Mouse (Mus musculus) gastrocnemius, postnatal 36 days (tissue): ENCODE measurements around the gene Agps. TPM values are rescaled to one million over a fixed set of nuclear protein-coding genes. Genes with fewer than 3 reads are reported as not detected.
A peak's percentile ranks its signal among the peaks of the same experiment; 100 is the strongest.

Experiments used
- DNase-seq, 2 experiments: peaks; one replicate each; pipeline ENCODE4 v3.0.0; 2022
- intact Hi-C: fragments of 180-260 bp; cut with DNase I; formaldehyde crosslinking; loops from one replicate; pipeline ENCODE4 v1.15.1; 2025
- total RNA-seq, 2 experiments: library from RNA; stranded (reverse); gene quantifications; 2 replicates each; pipeline ENCODE4 v1.2.3; 2021

Agps gene
- total RNA-seq, 2 experiments from 2014 or later, result 21.6 to 24.0 TPM

DNA sequence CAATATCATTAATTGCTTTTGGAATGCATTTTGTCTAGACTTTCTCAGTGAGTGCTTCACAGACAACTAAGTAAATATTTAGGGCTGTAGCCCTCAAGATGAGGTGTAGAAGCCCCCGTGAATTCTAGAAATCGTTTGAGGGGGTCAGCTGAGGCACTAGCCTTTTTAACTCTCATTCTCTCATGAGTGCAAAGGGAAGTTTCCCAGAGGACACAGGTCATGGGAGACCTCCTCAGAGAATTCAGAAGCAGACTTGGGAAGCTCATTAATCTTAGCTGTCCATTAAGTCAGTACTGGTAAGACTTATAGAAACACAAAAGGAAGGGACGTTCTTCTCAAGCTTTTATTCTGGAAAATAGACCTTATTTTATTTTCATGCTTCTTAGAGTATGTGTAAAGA, 7.1 kb upstream of the Agps start:
- DNase-seq, result no peak
- intact Hi-C loops, result no loop called here

DNA sequence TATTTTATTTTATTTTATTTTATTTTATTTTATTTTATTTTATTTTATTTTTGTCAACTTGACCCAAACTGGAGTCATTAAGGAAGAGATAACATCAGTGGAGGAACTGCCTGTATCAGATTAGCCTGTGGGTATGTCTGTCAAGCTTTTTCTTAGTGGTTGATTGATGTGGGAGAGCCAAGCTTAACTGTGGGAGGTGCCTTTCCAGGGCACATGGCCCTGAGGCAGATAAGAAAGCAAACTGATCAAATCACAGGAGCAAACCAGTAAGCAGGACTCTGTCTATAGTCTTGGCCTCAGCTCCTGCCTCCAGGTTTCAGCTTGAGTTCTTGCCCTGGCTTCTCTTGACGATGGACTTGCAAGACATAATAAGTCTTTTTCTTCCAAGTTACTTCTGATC, 6.4 kb upstream of the Agps start:
- no peak for DNase-seq
- intact Hi-C loops, result no loop called here

DNA sequence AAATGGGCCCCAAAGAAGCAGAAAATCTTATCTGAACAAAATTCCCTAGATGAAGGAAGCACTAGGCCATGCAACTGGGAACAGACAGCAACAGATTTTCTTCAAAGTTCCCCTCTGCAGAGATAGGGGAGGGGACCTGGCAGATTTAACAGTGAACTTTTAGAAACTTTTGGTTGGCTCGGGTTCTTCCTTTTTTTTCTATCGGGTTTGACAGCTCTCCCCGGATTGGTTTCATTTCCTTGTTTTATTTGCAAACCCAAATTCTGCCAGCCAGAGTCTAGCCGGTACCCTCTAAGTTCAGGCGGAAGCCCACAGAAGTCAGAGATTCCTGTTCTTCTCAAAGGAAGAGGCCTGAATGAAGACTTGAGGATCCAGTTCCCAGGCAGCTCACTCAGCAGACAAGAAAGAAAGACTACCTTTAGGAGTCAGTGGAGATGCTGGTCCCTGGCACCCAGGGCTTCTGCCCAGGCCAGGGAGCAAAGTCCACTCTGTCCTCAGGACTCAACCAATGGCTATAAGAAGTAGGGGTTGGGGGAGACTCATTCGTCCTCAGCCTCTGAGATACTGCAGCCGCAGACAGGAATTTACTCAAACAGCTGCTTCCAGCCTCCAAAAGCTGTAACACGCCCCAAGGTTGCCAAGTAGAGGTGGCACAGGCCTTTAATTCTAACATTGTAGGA, 2.9 kb upstream of the Agps start:
- no peak for DNase-seq
- intact Hi-C loops, result no loop called here

DNA sequence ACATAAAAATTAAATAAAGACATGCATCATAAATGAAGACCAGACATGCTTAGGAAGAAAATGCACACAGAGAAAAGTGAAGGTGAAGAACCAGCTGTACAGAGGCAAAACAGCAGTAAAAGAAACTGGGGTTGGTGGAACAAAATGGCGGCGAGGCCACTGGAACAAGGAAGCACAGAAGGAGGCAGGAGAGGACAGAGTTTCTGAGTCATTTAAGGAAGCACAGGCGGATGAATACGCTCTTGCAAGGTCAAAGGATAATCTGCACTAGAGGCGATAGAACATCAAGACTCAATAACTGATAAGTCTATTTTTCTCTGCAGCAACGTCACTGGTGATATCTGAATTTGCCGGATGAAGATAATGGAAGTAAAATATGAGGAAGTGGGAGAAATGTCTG, 1.7 kb upstream of the Agps start:
- intact Hi-C loops, result no loop called here
- DNase-seq, result no peak

DNA sequence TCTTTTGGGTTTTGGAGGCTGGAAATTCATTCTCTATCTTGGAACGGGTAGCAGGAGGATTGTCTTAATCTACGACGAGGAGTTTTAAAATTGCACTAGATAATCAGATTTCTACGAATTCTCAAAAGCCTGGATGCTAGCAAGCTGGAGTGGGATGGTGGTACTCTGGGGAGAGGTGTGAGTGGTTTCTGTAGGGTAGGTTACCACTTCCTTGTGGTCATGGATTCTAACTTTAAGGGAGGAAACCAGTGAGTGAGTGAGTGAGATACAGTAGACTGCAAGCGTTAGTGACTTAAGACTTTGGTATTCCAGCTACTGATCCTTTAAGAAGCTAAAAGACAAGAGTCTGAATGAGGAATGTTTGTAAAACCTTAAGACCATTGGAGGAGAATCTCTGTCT, 804 bp downstream of the Agps start:
- intact Hi-C loops, result no loop called here
- DNase-seq, result no peak

DNA sequence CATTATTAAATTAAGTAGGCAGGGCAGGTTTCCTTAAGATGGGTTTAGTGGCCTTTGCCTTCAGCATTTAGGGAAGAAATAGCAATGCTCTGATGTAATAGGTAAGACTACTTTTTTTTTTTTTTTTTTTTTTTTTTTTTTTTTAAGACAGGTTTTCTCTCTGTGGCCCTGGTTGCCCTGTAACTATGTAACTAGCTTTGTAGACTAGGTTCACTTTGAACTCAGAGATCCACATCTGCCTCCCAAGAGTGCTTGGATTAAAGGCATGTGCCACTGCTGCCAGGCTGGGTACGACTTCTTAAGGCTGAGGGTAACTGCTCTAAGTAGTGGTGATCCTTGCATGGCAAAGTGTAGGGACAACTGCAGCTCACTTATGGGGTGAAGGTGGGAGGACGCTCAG, 2.5 kb downstream of the Agps start:
- intact Hi-C loops, result no loop called here
- no peak for DNase-seq

DNA sequence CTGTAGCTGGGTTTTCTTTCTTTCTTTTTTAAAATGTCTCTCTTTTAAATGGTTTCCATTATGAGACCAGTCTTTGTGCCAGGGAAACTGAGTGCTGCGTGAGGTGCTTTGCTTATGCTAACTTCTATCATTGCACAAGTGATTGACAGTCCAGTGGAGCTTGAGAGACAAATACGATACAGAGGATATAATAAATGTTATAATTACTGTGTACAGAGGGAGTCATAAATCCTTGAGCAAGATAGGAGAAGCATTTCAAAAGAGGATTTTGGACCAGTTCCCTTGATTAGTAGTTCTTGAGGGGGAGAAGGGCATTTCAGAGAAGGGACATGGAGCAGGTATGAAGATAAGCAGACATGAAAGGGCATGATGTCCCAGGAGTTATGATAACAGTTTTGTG, 10.3 kb downstream of the Agps start:
- intact Hi-C loops, result no loop called here
- no peak for DNase-seq

DNA sequence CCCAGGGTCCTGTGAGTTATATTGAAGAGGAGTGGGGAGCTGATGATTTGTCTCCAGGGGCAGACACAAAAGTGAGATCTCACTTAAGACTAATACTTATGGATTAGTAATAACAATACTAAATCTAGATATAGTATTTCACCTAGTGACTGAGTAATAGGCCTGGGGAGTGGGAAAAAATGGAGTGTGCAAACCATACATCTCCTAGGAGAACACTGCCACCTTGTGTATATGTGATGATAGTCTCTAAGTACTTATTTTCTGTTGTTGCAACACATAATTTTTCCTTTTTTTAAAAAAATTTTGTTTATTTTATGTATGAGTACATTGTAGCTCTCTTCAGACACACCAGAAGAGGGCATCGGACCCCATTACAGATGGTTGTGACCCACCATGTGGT, 15.7 kb downstream of the Agps start:
- intact Hi-C loops, result loop anchor here (5.0 kb wide), 1 partner anchor 60 kb away; no protein-coding TSS in a partner anchor
- DNase-seq, result no peak

DNA sequence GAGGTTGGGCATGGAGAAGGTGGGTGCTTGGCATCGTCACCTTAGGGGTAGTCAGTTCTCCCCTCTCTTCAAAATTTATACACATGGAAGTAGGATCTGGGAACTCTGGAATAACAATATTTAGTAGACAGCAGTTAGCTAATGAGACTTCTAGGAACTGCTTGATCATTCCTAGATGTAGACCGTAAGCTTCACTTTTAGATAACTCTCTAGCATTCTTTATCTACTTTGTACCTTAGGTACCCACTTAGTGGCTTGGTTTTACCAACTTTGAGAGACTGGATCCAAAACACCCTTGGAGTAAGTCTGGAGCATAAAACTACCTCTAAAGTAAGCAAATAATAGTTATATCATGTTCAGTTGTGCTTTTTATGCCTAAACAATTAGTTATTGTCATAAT, 20.5 kb downstream of the Agps start:
- no peak for DNase-seq
- intact Hi-C loops, result no loop called here

DNA sequence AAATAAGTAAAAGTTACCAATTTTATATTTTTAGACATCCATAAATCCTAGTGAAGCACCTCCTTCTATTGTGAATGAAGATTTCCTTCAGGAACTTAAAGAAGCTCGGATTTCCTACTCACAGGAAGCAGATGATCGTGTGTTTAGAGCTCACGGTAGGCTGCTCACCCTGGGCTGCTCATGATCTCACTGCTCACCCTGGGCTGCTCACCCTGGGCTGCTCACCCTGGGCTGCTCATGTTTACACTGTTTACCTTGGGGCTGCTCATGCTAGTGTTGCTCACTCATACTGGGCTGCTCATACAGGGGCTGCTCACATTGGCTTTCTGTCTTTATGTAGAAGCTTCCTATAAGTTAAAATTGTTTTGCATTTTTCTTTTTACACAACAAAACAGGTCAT, 22.2 kb downstream of the Agps start:
- no peak for DNase-seq
- intact Hi-C loops, result no loop called here

DNA sequence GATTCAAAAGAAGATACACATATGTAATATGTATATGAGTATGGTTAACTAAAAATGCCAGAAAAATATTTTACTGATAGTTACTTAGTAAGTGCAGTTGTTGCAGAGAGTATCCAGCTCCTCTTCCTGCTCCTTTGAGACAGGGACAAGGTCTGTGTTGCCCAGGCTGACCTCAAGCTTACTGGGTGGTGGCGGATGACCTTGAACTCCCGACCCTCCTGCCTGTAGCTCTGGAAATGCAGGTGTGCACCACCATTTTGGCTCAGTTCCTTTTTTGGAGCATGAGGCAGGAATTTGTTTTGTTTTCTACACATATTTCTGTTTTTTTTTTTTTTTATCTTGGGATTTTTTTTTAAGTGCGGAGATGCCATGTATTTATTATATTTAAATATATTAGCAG, 29.1 kb downstream of the Agps start:
- intact Hi-C loops, result no loop called here
- no peak for DNase-seq

DNA sequence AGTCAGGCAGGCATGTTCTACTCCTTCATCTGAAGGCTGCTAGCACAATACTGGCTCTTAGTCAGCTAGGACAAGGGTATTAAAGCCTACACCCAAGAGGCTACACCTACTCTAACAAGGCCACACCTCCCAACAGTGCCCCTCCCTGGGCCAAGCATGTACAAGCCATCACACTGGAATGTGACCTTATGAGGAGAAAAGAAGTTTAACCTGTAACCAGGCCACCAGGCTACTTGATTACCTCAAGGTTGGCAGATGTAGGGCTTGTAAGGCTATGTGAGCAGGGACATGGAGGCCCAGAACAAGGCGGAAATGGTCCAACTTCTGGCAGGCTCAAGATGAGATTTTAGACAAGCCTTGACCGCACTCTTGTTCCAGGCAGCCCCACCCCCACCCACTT, 37.6 kb downstream of the Agps start:
- intact Hi-C loops, result loop anchor here (10.0 kb wide), 1 partner anchor 265 kb away; no protein-coding TSS in a partner anchor
- no peak for DNase-seq

DNA sequence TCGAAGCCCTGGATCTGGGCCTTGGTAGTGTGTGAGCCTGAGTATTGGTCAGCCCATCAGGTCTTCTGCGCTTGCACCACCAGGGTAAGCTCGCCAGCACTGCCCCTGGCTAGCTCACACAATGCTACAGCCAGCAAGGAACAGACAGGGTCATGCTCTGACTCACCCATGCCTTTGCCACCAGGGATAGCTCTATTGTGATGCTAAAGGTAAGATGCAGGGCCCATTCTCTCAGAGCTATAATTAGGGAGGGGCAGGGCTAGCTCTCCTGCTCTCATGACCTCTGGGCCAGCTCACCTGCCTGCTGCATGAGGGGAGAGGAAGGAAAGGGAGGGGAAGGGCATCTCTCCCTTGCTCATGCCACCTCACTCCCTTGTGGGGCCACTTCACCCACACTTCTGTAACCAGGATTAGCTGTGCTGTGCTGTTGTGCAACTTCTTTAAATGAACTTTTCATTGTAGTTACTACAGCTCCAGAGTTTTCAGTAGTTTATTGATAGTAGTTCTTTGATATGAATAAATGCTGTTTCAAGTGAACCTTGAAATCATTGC, 42.1 kb downstream of the Agps start:
- intact Hi-C loops, result loop anchor here (10.0 kb wide), 1 partner anchor 269 kb away; no protein-coding TSS in a partner anchor
- DNase-seq, result no peak

DNA sequence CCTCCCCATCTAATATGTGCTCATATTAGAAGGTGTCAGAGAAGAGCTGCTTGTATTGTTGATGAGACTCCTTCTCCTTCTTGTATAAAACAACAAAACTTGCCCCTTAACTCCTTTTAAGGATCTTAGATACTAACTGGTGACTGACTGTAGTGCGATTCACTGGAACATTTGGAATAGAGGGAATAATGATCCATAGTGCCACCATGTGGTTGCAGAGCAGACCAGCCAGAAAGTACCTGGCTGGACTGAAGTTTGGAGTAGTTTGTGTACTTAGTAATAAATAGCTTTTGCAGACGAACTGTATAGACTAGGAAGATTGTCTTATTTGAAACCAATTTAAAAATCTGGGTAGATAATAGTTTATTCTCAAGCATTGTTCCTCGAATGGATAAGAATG, 47.8 kb downstream of the Agps start:
- intact Hi-C loops, result loop anchor here (5.0 to 10.0 kb wide), 2 partner anchors 92 to 275 kb away; no protein-coding TSS in a partner anchor
- DNase-seq, result no peak

DNA sequence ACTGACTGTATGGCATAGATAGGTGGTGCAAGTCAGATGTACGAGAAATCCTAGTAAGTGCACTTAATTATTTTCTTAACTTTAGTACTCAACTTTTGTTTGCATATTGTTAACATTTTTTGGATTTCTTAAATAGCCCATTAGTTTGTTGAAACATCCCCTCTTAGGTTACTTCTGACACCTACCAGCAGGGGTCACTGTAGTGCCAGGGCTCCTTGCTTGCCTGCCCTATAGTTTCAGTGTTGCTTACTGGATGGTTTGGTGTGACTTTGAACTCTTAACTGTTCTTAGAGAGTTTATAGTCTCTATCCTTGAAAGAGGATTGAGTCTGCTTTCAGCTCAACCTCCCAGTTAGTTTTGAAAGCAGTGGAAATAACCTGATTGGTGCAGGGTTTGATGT, 51.6 kb downstream of the Agps start:
- peak in 1 of 2 experiments; percentile 41 for DNase-seq
- intact Hi-C loops, result loop anchor here (1.0 kb wide), 1 partner anchor 81 kb away; no protein-coding TSS in a partner anchor

DNA sequence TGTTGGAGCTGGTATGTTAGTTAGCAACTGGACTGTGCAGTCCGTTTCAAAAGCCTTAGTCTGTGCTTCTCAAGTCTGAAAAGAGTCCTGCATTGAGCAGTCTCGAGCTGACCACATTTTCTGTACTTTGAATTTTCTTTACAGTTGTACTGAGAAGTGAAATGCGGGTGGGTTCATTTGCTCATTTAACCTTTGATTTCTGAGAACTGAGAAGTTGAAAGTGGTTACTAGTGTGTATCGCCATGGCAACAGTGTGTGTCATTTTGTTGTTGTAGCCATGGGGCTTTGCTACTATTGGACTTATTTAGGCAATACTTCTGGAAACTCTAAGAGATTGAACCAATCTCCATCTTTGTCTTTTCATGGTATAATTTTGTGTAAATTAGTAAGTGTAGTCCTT, 60.0 kb downstream of the Agps start:
- DNase-seq, result no peak
- intact Hi-C loops, result no loop called here

DNA sequence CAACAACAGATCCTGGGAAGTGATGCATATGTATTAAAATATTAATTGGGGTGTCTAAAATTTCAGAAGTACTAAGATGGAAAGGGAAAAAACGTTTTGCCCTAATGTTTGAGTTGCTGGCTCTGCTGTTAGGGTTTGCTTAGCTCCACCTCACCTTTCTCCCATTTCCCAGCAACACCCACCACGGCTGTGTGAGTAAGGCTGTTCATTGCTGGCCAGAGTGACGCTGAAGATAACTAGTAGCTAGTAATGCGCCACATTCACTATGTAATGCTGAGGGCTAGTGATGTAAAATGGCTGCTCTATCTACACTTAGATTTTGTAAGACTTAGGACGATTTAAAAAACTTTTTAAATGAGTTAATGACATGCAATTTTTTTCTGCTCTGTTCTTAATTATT, 63.7 kb downstream of the Agps start:
- no peak for DNase-seq
- intact Hi-C loops, result no loop called here

DNA sequence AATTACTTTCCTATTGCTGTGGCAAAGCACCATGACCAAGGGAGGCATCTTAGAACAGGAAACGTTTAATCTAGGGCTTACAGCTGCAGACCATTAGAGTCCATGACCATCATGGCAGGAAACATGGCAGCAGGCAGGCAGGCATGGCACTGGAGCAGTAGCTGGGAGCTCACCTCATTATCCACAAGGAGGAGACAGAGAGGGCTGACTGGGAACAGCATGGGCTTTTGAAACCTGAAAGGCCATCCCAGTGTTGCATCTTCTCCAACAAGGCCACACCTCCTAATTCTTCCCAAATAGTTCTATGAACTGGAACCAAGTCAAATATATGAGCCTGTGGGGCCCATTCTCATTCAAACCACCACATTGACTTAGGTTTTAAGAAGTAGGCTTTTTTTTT, 68.3 kb downstream of the Agps start:
- no peak for DNase-seq
- intact Hi-C loops, result no loop called here

DNA sequence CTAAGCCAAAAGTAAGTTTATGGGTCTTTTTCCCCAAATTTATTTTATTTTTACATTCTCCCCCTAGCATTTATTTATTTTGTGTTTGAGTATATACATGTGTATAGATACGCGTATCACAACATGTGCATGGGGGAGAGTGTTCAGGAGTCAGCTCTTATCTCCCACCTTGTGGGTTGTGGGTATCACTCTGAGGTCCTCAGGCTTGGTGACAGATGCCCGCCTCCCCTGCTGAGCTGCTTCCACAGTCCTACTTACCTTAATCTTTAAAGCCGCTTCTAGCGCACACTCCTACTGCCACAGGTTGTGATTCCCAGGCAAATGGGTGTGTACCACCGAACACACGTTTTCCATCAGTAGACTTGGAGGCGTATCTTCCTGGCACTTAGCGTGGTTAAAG, 69.9 kb downstream of the Agps start:
- no peak for DNase-seq
- intact Hi-C loops, result no loop called here

DNA sequence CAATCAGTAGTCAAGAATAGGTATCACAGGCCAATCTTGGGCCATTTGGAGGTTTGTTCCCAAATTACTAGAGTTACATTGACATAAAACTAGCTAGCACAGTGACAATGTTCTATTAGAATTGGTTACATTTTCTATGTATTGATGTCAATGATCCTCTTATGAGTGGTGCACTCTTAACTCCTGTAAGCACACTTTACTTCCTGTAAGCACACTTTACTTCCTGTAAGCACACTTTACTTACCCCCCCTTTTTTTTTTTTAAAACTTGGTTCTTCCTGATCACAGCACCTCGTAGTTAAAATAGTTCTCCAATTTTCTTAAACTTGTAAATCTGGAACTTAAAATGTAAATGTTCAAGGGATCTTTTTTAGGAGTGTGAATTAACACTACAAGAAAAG, 75.2 kb downstream of the Agps start:
- no peak for DNase-seq
- intact Hi-C loops, result no loop called here

DNA sequence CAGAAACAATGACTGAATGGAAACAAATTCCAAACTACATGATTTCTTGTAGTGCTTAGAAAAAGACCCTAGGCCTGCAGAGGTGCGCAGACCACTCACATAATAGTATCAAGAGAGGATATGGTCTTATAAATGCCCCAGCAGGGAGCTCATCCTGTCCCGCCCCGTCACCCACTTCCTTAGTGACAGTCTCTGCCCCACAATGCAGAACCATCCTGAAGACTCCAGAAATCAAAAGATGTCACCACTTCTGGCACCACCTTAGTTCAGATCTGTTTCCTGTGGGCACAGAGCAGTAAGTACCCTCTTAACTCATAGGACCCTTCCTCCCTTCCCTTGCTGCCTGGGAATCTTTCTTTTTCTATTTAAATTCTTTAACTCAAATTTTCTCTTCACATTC, 83.1 kb downstream of the Agps start:
- intact Hi-C loops, result no loop called here
- no peak for DNase-seq

DNA sequence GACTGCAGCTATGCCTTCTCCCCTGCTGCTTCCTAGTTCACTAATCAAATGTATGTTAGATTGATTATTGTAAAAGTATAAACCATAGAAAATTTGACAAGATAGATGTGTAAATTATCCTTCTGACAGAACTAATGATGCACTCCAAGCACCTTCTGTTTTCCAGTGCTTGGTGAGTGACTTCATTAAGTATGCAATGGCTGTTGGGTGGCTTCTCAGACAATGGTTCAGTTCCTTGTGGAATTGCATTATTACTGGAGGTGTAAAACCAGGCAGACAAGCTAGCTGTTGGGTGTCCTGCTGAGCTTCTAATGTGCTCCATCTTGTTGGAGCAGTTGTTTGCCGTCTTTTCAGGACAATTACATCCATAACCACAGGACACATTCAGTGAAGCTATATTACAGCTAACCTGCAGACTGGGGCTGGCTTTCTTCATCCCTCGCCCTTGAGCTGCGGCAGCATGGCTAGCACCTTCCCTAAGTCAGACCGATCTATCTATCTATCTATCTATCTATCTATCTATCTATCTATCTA, 91.9 kb downstream of the Agps start:
- intact Hi-C loops, result no loop called here
- DNase-seq, result no peak
